9 mouse cellular contexts compared by ENCODE assay signal in the genomic region with DNA sequence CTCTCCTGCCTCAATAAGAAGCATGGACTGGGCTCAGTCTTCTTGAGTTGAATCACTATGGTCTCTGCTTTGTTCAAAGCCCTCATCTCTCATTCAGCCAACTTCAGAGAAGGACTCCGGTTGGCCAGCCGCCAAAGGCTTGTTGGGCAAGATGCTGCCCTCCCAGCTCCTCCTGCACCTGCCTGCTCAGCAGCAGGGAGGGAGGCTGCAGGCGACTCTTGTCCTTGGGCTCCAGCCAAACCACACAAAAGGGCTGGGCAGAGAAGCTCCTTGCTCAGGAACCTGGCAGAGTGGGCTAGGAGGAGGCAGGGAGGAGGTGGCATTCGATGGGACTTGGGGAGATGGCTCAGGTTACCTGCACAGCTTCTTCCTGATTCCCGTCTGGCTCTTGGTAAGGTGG. TPM values are rescaled to one million over a fixed set of nuclear protein-coding genes. Genes with fewer than 3 reads are reported as not detected.
DNase-seq lines count a peak whose midpoint lies in the region; ATAC-seq lines count a peak whose summit lies in the region.
"Had no signal": no experiment of that assay in that cellular context is flagged by ENCODE, and none has a peak within 500 bp of the region (broad histone marks: within the 10 kb centered on the region; RNA-seq: fewer than 3 reads in every experiment).

No protein-coding gene starts in this region.

- H3K4me3 ChIP-seq in embryonic facial prominence, embryonic 14.5 days (ENCODE audit: low read depth, low read length): no peak overlapping the region
- no peak overlapping the region for H3K4me3 ChIP-seq in intestine, embryonic 15.5 days (replicated peaks)
- no peak overlapping the region for H3K4me3 ChIP-seq in macrophage (ENCODE audit: inconsistent target)
- H3K4me3 ChIP-seq: erythroblast, embryonic 14.5 days had no signal

- no peaks in the 10 kb centered on the region for H3K36me3 ChIP-seq in embryonic facial prominence, embryonic 14.5 days (ENCODE audit: control insufficient read depth, insufficient read depth, low read length)
- H3K36me3 ChIP-seq in intestine, embryonic 15.5 days: no peaks in the 10 kb centered on the region
- peaks cover 26% of the 10 kb centered on the region; the same call in 1 of the 2 replicates for H3K36me3 ChIP-seq in macrophage (ENCODE audit: inconsistent target)

- WGBS in embryonic facial prominence, embryonic 14.5 days: 44% methylated on average over 5 of the region's 5 CpGs
- 48% methylated on average over 5 of the region's 5 CpGs for WGBS in intestine, embryonic 15.5 days
- WGBS in macrophage (ENCODE audit: missing documents): 11% methylated on average over 5 of the region's 5 CpGs

- H3K27ac ChIP-seq in embryonic facial prominence, embryonic 14.5 days (replicated peaks; ENCODE audit: low read depth, low read length): no peak overlapping the region
- peak overlapping the region; percentile 22; the same call in 1 of the 2 replicates for H3K27ac ChIP-seq in intestine, embryonic 15.5 days
- peak overlapping the region; percentile 91 for H3K27ac ChIP-seq in macrophage

- H3K79me2 ChIP-seq in macrophage (ENCODE audit: inconsistent target): peaks cover 77% of the 10 kb centered on the region

- DNase-seq in adrenal gland, adult (ENCODE audit: inconsistent age in 2 of 2, low spot score in 1 of 2): peak; percentile 81 to 88
- no peak for DNase-seq in adrenal gland, adult 8-10 months
- peak; percentile 82 for DNase-seq in adrenal gland, adult 2 months
- peak; percentile 92 for DNase-seq in embryonic facial prominence, embryonic 14.5 days (ENCODE audit: low spot score)
- DNase-seq in testis, postnatal 10 days (ENCODE audit: low spot score): peak; percentile 85

- ATAC-seq in embryonic facial prominence, embryonic 14.5 days (ENCODE audit: low read depth): peak; percentile 48
- ATAC-seq in intestine, embryonic 15.5 days: peak; percentile 37
- no peak for ATAC-seq in activated CD4-positive, CD25-positive, alpha-beta regulatory T cell, adult 4 months

- no peak overlapping the region for H3K4me2 ChIP-seq in embryonic facial prominence, embryonic 14.5 days (ENCODE audit: low read depth, low read length)
- no peak overlapping the region for H3K4me2 ChIP-seq in intestine, embryonic 15.5 days (replicated peaks)

- H3K4me1 ChIP-seq in embryonic facial prominence, embryonic 14.5 days (ENCODE audit: control insufficient read depth, insufficient read depth, low read length): peaks cover 28% of the 10 kb centered on the region
- H3K4me1 ChIP-seq in intestine, embryonic 15.5 days (replicated peaks): peaks cover 47% of the 10 kb centered on the region

- H3K27me3 ChIP-seq in embryonic facial prominence, embryonic 14.5 days (replicated peaks; ENCODE audit: control insufficient read depth, insufficient read depth, low read length): peaks cover 35% of the 10 kb centered on the region
- H3K27me3 ChIP-seq in intestine, embryonic 15.5 days (replicated peaks): 0 out of 2 replicates have a peak, but pooled peaks cover 1% of the 10 kb centered on the region

- H3K9ac ChIP-seq in embryonic facial prominence, embryonic 14.5 days (ENCODE audit: low read depth, low read length): no peak overlapping the region
- H3K9ac ChIP-seq in intestine, embryonic 15.5 days: no peak overlapping the region

- H3K9me3 ChIP-seq in embryonic facial prominence, embryonic 14.5 days (ENCODE audit: control insufficient read depth, low read length): no peaks in the 10 kb centered on the region
- H3K9me3 ChIP-seq in intestine, embryonic 15.5 days: no peaks in the 10 kb centered on the region

RNA-seq across cellular contexts. Expression of gene Nuak2, which starts 3.3 kb away (rescaled TPM):
- total RNA-seq in adrenal gland, adult 8-10 months (2022): 10 to 100 TPM in 1 of 4 experiments, 1 to 10 TPM in 3; 3.8 to 11.9 (median 5.2) TPM
- total RNA-seq in adrenal gland, adult 2 months (2021): 1 to 10 TPM; 4.7 TPM
- 2.8 and 2.9 TPM in 2 replicates for polyA plus RNA-seq in adrenal gland, adult 2 months (2012; rRNA removed)
- 5.2 and 6.1 TPM in 2 replicates for polyA plus RNA-seq in embryonic facial prominence, embryonic 14.5 days (2014; fragmentation: Nextera tagmentation; extraction: Ambion mirVana)
- 4.7 and 5.5 TPM in 2 replicates for polyA plus RNA-seq in intestine, embryonic 15.5 days (2015; fragmentation: Nextera tagmentation; extraction: Ambion mirVana)
- 100 to 1,000 TPM in 10 of 26 experiments, 10 to 100 TPM in 16; 27.0 to 369 (median 90.6) TPM for total RNA-seq in macrophage (2018; cell fraction: chromatin; rRNA removed)
- total RNA-seq in macrophage (2018; cell fraction: cytosol; rRNA removed): 10 to 100 TPM; 12.2 to 78.8 (median 36.4) TPM
- total RNA-seq in macrophage (2018; cell fraction: nucleus; rRNA removed): 100 to 1,000 TPM in 7 of 26 experiments, 10 to 100 TPM in 19; 29.4 to 234 (median 74.6) TPM
- polyA plus RNA-seq in macrophage (2018): 12.2 to 19.5 TPM (median 16.2 TPM) in 3 replicates
- 1 to 10 TPM; 2.0 TPM for polyA plus RNA-seq in activated CD4-positive, CD25-positive, alpha-beta regulatory T cell, adult 4 months (2017; shearing (Covaris generic))
- polyA plus RNA-seq: erythroblast, embryonic 14.5 days had no signal

RNA-seq across cellular contexts. Expression of gene Klhdc8a, which starts 20.8 kb away (rescaled TPM):
- 100 to 1,000 TPM; 161 to 353 (median 258) TPM for total RNA-seq in adrenal gland, adult 8-10 months (2022)
- total RNA-seq in adrenal gland, adult 2 months (2021): 100 to 1,000 TPM in 1 of 2 experiments, 10 to 100 TPM in 1; 98.4 to 272 TPM
- 162 and 163 TPM in 2 replicates for polyA plus RNA-seq in adrenal gland, adult 2 months (2012; rRNA removed)
- polyA plus RNA-seq in embryonic facial prominence, embryonic 14.5 days (2014; fragmentation: Nextera tagmentation; extraction: Ambion mirVana): 0.52 and 0.70 TPM in 2 replicates
- 0.23 and 0.49 TPM in 2 replicates for polyA plus RNA-seq in intestine, embryonic 15.5 days (2015; fragmentation: Nextera tagmentation; extraction: Ambion mirVana)
- total RNA-seq in macrophage (2018; cell fraction: chromatin; rRNA removed): under 1 TPM in 1 of 26 experiments, not detected in 25; 0.47 TPM
- total RNA-seq in macrophage (2018; cell fraction: cytosol; rRNA removed): under 1 TPM in 1 of 26 experiments, not detected in 25; 0.04 TPM
- not detected for total RNA-seq in macrophage (2018; cell fraction: nucleus; rRNA removed)
- not detected in 3 replicates for polyA plus RNA-seq in macrophage (2018)
- polyA plus RNA-seq in activated CD4-positive, CD25-positive, alpha-beta regulatory T cell, adult 4 months (2017; shearing (Covaris generic)): not detected
- polyA plus RNA-seq: erythroblast, embryonic 14.5 days had no signal

Comparison
In these comparisons a context has a peak if more than half of its experiments do, and no peak if none do; other contexts are left out.
1. RNA of gene Klhdc8a, which starts 20.8 kb away (polyA plus RNA-seq): 162 to 163 TPM in adrenal gland, adult 2 months; 0.52 to 0.70 TPM in embryonic facial prominence, embryonic 14.5 days, 0.23 to 0.49 TPM in intestine, embryonic 15.5 days, not detected in macrophage and not detected in activated CD4-positive, CD25-positive, alpha-beta regulatory T cell, adult 4 months; every median in the first group is over 10 times any median in the second.